Mouse (Mus musculus): ENCODE measurements around the gene Krtap24-1. TPM values are rescaled to one million over a fixed set of nuclear protein-coding genes. Genes with fewer than 3 reads are reported as not detected.

Krtap24-1 gene
- polyA plus RNA-seq, 1 experiment, result not detected

DNA sequence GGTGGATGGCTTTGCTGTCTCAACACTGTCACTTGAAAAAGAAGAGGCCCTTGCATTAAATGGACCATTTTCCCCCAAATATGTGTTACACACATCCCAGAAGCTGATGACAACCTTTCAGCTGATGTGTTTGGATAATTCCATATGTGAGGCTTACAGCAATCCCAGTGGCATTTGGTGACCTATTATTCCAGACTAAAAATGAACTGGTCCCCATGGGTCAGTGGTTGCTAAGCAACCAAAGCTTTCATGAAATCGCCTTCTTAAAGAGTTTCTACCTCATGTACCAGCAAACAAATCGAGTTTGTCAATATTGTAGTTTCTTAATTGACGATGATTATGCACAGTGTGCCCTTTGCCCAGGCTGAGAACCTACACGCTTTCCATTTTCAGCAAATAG, 633 bp upstream of the Krtap24-1 start:
- H3K79me2 ChIP-seq (ENCODE audit: control insufficient read depth, insufficient read depth), result no peaks in the 10 kb centered on the region
- H3K4me3 ChIP-seq (ENCODE audit: insufficient read depth, poor library complexity, severe bottlenecking), result no peak overlapping the region
- H3K36me3 ChIP-seq (ENCODE audit: control insufficient read depth, insufficient read depth), result no peaks in the 10 kb centered on the region
- TF ChIP-seq CTCF (IDR thresholded peaks at IDR 0.05; ENCODE audit: control insufficient read depth, insufficient read depth, insufficient read length) (no peak), MYOG (IDR thresholded peaks at IDR 0.05; ENCODE audit: control insufficient read depth, extremely low read depth, insufficient read length) (no peak), CEBPB (IDR thresholded peaks at IDR 0.05; ENCODE audit: low read depth) (no peak)
- no peaks in the 10 kb centered on the region for H3K79me3 ChIP-seq (ENCODE audit: low read depth)
- no peaks in the 10 kb centered on the region for H3K27me3 ChIP-seq (ENCODE audit: control insufficient read depth, insufficient read depth, insufficient read length)
- H3ac ChIP-seq (ENCODE audit: control insufficient read depth, insufficient read length, low read depth), result no peak overlapping the region

DNA sequence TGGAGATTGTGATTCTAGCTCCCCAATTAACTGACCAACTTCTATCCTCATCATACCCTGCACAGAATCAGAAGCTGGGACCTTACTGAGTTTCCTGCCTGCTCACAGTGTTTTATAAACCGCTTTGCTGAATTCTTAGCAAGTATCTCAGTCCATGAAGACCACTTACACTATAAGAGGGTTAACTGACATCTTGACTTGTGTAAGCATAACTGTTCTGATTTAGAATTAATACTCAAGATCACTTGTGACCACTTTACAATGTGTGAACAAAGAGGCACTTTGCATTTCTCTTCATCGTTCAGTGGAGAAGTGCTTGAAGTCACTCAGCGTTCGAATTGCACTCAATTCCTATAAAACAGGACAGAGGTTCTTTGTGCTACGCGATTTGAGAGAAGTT, 7.5 kb downstream of the Krtap24-1 start:
- no peak overlapping the region for H3K4me3 ChIP-seq (ENCODE audit: insufficient read depth, poor library complexity, severe bottlenecking)

DNA sequence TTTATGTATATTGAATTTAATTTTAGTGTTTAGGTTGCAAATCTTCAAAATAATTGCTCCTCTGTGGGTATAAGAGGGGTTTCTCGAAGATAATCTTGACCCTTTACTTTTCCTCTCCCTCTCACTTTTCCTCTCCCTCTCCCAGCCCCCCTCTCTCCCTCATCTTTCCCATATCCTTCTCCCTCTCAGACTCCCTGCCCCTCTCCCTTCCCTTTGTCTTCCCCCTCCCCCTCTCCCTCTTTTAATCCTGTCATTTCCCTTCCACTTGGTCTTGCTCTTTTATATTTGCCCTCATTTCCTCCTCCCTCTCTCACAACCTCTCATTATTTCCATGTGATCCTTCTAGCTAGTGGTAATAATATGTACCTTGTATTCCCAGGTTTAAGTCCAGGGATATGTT, 9.6 kb downstream of the Krtap24-1 start:
- no peaks in the 10 kb centered on the region for H3K36me3 ChIP-seq (ENCODE audit: control insufficient read depth, insufficient read depth)
- H3K79me2 ChIP-seq (ENCODE audit: control insufficient read depth, insufficient read depth), result no peaks in the 10 kb centered on the region
- TF ChIP-seq MYOG (IDR thresholded peaks at IDR 0.05; ENCODE audit: control insufficient read depth, extremely low read depth, insufficient read length), result no peak
- no peak for TF ChIP-seq MAX (IDR thresholded peaks at IDR 0.05)
- no peak for TF ChIP-seq USF1 (IDR thresholded peaks at IDR 0.05; ENCODE audit: low read depth)
- no peak for TF ChIP-seq CEBPB (IDR thresholded peaks at IDR 0.05; ENCODE audit: low read depth)
- no peak for TF ChIP-seq FOSL1 (IDR thresholded peaks at IDR 0.05; ENCODE audit: insufficient read depth, low read length, poor library complexity, severe bottlenecking)
- TF ChIP-seq MYOD1 (IDR thresholded peaks at IDR 0.05; ENCODE audit: control insufficient read depth, insufficient read length, low read depth), result no peak
- TF ChIP-seq CTCF (IDR thresholded peaks at IDR 0.05; ENCODE audit: control insufficient read depth, insufficient read depth, insufficient read length), result no peak
- no peaks in the 10 kb centered on the region for H3K79me3 ChIP-seq (ENCODE audit: low read depth)
- no peak overlapping the region for H3K4me3 ChIP-seq (ENCODE audit: insufficient read depth, poor library complexity, severe bottlenecking)
- H3K27me3 ChIP-seq (ENCODE audit: control insufficient read depth, insufficient read depth, insufficient read length), result no peaks in the 10 kb centered on the region
- H3ac ChIP-seq (ENCODE audit: control insufficient read depth, insufficient read length, low read depth), result no peak overlapping the region

More for the DNA sequence above, 7.5 kb downstream of the Krtap24-1 start:
- TF ChIP-seq MAX (IDR thresholded peaks at IDR 0.05) (no peak), MYOD1 (IDR thresholded peaks at IDR 0.05; ENCODE audit: control insufficient read depth, insufficient read length, low read depth) (no peak), CTCF (IDR thresholded peaks at IDR 0.05; ENCODE audit: control insufficient read depth, insufficient read depth, insufficient read length) (no peak)
- H3K36me3 ChIP-seq (ENCODE audit: control insufficient read depth, insufficient read depth), result no peaks in the 10 kb centered on the region
- H3K27me3 ChIP-seq (ENCODE audit: control insufficient read depth, insufficient read depth, insufficient read length), result no peaks in the 10 kb centered on the region
- H3K79me3 ChIP-seq (ENCODE audit: low read depth), result no peaks in the 10 kb centered on the region
- no peak overlapping the region for H3ac ChIP-seq (ENCODE audit: control insufficient read depth, insufficient read length, low read depth)
- no peaks in the 10 kb centered on the region for H3K79me2 ChIP-seq (ENCODE audit: control insufficient read depth, insufficient read depth)

DNA sequence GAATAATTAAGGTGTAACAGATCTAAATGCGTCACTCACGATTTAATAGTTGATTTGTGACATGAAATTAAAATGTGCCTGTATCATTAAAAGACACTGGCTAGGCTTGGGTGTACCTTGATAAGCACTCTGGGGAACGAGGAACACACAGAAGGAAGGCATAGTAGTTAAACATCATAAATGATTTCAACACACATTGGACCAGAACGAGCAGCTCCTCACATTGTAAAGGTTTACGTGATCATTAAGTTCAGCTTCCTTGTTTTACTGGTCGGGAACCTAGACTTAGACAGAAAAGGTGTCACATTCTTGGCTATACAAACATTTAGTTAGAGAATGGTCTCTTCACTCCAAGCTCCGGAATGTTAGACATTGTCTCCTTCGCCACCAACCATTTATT, 11.8 kb downstream of the Krtap24-1 start:
- Histone ChIP-seq H3K4me3 (ENCODE audit: insufficient read depth, poor library complexity, severe bottlenecking) (no peak overlapping the region), H3ac (ENCODE audit: control insufficient read depth, insufficient read length, low read depth) (no peak overlapping the region), H3K27me3 (ENCODE audit: control insufficient read depth, insufficient read depth, insufficient read length) (no peaks in the 10 kb centered on the region), H3K79me2 (ENCODE audit: control insufficient read depth, insufficient read depth) (no peaks in the 10 kb centered on the region), H3K36me3 (ENCODE audit: control insufficient read depth, insufficient read depth) (no peaks in the 10 kb centered on the region), H3K79me3 (ENCODE audit: low read depth) (no peaks in the 10 kb centered on the region)
- TF ChIP-seq CTCF (IDR thresholded peaks at IDR 0.05; ENCODE audit: control insufficient read depth, insufficient read depth, insufficient read length) (no peak), USF1 (IDR thresholded peaks at IDR 0.05; ENCODE audit: low read depth) (no peak), MYOD1 (IDR thresholded peaks at IDR 0.05; ENCODE audit: control insufficient read depth, insufficient read length, low read depth) (no peak), MYOG (IDR thresholded peaks at IDR 0.05; ENCODE audit: control insufficient read depth, extremely low read depth, insufficient read length) (no peak), FOSL1 (IDR thresholded peaks at IDR 0.05; ENCODE audit: insufficient read depth, low read length, poor library complexity, severe bottlenecking) (no peak), MAX (IDR thresholded peaks at IDR 0.05) (no peak), CEBPB (IDR thresholded peaks at IDR 0.05; ENCODE audit: low read depth) (no peak)

DNA sequence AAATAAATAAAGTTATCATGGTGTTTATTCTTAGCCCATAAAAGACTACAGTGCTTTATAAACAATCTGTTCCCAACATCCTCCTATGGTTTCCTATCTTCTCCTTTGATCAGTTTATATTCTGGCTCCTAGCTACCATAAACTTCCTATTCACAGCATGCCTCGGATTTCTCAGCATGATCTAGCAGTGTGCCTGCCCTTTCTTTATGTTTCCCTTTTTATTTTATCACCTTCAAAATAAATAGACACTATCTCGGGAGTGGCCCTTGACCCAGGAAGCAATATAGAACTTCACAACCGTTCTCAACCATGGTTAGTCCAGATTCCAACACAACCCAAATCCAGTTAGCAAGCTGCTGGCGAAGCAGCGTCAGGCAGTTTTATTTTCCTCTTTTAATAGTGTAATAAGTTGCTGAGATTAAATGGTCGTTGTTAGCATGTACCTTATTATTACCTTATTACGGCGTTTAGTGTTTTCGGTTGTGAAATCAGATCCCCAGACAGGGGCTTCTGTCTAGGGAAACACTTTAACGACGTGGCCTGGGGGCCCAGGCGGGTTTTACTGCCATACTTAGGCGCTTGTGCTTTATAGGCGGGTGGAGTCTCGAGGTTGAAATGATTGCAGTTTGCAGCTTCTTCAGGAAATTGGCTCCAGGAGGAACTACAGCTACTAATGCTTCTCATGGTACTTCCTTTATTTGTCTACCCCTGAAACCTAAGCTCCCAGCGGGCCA, 12.4 kb downstream of the Krtap24-1 start:
- TF ChIP-seq FOSL1 (IDR thresholded peaks at IDR 0.05; ENCODE audit: insufficient read depth, low read length, poor library complexity, severe bottlenecking) (no peak), MYOD1 (IDR thresholded peaks at IDR 0.05; ENCODE audit: control insufficient read depth, insufficient read length, low read depth) (no peak), MYOG (IDR thresholded peaks at IDR 0.05; ENCODE audit: control insufficient read depth, extremely low read depth, insufficient read length) (no peak)
- H3K4me3 ChIP-seq (ENCODE audit: insufficient read depth, poor library complexity, severe bottlenecking), result no peak overlapping the region
- H3K36me3 ChIP-seq (ENCODE audit: control insufficient read depth, insufficient read depth), result no peaks in the 10 kb centered on the region
- no peaks in the 10 kb centered on the region for H3K79me2 ChIP-seq (ENCODE audit: control insufficient read depth, insufficient read depth)
- no peaks in the 10 kb centered on the region for H3K27me3 ChIP-seq (ENCODE audit: control insufficient read depth, insufficient read depth, insufficient read length)
- H3ac ChIP-seq (ENCODE audit: control insufficient read depth, insufficient read length, low read depth), result no peak overlapping the region
- no peaks in the 10 kb centered on the region for H3K79me3 ChIP-seq (ENCODE audit: low read depth)

DNA sequence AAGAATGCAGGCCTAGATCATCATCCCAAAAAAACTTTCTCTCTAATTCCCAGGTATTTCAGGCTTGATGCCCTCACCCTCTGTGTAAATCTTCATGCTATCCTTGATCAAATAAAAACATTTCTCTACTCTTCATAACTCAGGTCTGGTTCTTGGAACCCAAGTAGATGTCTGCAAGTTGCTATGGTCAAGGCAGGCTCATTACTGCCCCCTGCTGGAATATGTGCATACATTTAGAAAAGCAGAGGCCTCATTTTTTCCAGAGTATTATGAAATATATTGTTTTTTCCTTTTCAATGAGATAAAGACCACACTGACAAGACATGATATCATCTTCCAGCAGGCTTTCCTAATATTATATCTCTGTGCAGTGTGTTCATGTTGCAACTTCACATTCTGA, 19.3 kb downstream of the Krtap24-1 start:
- no peak overlapping the region for H3K4me3 ChIP-seq (ENCODE audit: insufficient read depth, poor library complexity, severe bottlenecking)
- H3K79me2 ChIP-seq (ENCODE audit: control insufficient read depth, insufficient read depth), result no peaks in the 10 kb centered on the region
- no peaks in the 10 kb centered on the region for H3K79me3 ChIP-seq (ENCODE audit: low read depth)
- H3K36me3 ChIP-seq (ENCODE audit: control insufficient read depth, insufficient read depth), result no peaks in the 10 kb centered on the region
- H3ac ChIP-seq (ENCODE audit: control insufficient read depth, insufficient read length, low read depth), result no peak overlapping the region
- no peaks in the 10 kb centered on the region for H3K27me3 ChIP-seq (ENCODE audit: control insufficient read depth, insufficient read depth, insufficient read length)
- no peak for TF ChIP-seq USF1 (IDR thresholded peaks at IDR 0.05; ENCODE audit: low read depth)
- TF ChIP-seq MYOG (IDR thresholded peaks at IDR 0.05; ENCODE audit: control insufficient read depth, extremely low read depth, insufficient read length), result no peak
- no peak for TF ChIP-seq MAX (IDR thresholded peaks at IDR 0.05)
- TF ChIP-seq FOSL1 (IDR thresholded peaks at IDR 0.05; ENCODE audit: insufficient read depth, low read length, poor library complexity, severe bottlenecking), result no peak
- TF ChIP-seq CTCF (IDR thresholded peaks at IDR 0.05; ENCODE audit: control insufficient read depth, insufficient read depth, insufficient read length), result no peak
- TF ChIP-seq CEBPB (IDR thresholded peaks at IDR 0.05; ENCODE audit: low read depth), result no peak
- TF ChIP-seq MYOD1 (IDR thresholded peaks at IDR 0.05; ENCODE audit: control insufficient read depth, insufficient read length, low read depth), result no peak
